Mouse (Mus musculus) forebrain, embryonic 14.5 days (tissue): ENCODE measurements around the gene Loxl4. TPM values are rescaled to one million over a fixed set of nuclear protein-coding genes. Genes with fewer than 3 reads are reported as not detected.

Source experiments
- ATAC-seq: fragments of 200-750 bp; cut with Nextera tagmentation; 2 replicates; pipeline ENCODE4 v1.8.0; 2017; ENCODE audit warnings: mild to moderate bottlenecking, moderate library complexity
- DNase-seq: peaks from one replicate; pipeline ENCODE4 v3.0.0-alpha.2; 2015; ENCODE audit warnings: low spot score
- H3K27ac ChIP-seq: fragments of 300-500 bp; sonication (generic); 2 replicates; pipeline ENCODE4 v1.5.1; 2014; ENCODE audit warnings: low read depth, mild to moderate bottlenecking, control low read depth, low read length, moderate library complexity
- H3K27me3 ChIP-seq: fragments of 300-500 bp; sonication (generic); replicated peaks from 2 replicates; pipeline ENCODE4 v1.6.1; 2014; ENCODE audit warnings: low read length, control low read depth, mixed read lengths; ENCODE audit not compliant: control insufficient read depth, insufficient read depth
- H3K36me3 ChIP-seq: fragments of 300-500 bp; sonication (generic); 2 replicates; pipeline ENCODE4 v1.6.1; 2014; ENCODE audit warnings: low read length, control low read depth; ENCODE audit not compliant: control insufficient read depth, insufficient read depth
- H3K4me1 ChIP-seq: fragments of 300-500 bp; sonication (generic); 2 replicates; pipeline ENCODE4 v1.6.1; 2014; ENCODE audit warnings: antibody characterized with exemption, low read length, control low read depth; ENCODE audit not compliant: control insufficient read depth, insufficient read depth
- H3K4me2 ChIP-seq: fragments of 300-500 bp; sonication (generic); 2 replicates; pipeline ENCODE4 v1.6.1; 2014; ENCODE audit warnings: mild to moderate bottlenecking, control low read depth, low read length
- H3K4me3 ChIP-seq: fragments of 300-500 bp; sonication (generic); 2 replicates; pipeline ENCODE4 v1.5.1; 2014; ENCODE audit warnings: low read depth, low read length, control low read depth
- H3K9ac ChIP-seq: fragments of 300-500 bp; sonication (generic); 2 replicates; pipeline ENCODE4 v1.6.1; 2014; ENCODE audit warnings: mild to moderate bottlenecking, low read length, control low read depth, moderate library complexity
- H3K9me3 ChIP-seq: fragments of 300-500 bp; sonication (generic); replicated peaks from 2 replicates; pipeline ENCODE4 v1.6.1; 2016; ENCODE audit warnings: low read length, control low read depth, mixed read lengths; ENCODE audit not compliant: control insufficient read depth
- WGBS: fragments of 180-500 bp; shearing (Covaris S2); extraction: QIAGEN DNeasy Blood & Tissue Kit; methylation state at CpG from one replicate; pipeline ENCODE4 v1.1.7; 2014; 5-methylcytosine and 5-hydroxymethylcytosine counted together
- polyA plus RNA-seq: library from polyadenylated mRNA; unstranded; fragments of >200 nt; fragmentation: Nextera tagmentation; extraction: Ambion mirVana; gene quantifications from 2 replicates; pipeline ENCODE4 v1.2.1, GENCODE M21; 2014

Loxl4 gene
- polyA plus RNA-seq, 1 experiment from 2014 or later = 0.13 TPM

DNA sequence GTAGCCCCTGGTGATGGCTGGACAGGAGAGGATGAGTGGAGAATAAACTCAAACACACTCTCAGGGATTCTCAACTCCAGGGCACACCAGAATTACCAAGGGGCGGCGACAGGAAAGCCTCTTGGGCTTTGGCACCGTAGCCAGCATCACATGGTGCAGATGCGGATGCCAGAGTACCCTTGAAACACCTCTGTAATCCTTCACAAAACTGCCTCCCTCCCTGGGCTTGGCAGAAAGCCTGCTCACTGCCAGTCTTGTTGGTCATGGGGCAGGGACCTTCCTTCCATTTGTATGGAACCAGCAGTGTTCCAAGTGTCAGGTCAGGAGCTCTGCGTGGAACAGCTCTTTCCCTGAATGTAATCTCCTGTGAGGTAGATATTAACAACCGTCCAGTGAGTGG, 15.5 kb upstream of the Loxl4 start:
- Histone ChIP-seq H3K4me2 (no peak overlapping the region), H3K4me1 (0 out of 2 replicates have a peak, but pooled peaks cover 3% of the 10 kb centered on the region), H3K4me3 (no peak overlapping the region), H3K36me3 (no peaks in the 10 kb centered on the region), H3K27ac (no peak overlapping the region), H3K9me3 (no peaks in the 10 kb centered on the region), H3K27me3 (no peaks in the 10 kb centered on the region), H3K9ac (no peak overlapping the region)
- DNase-seq = no peak
- 82% methylated on average over 6 of the region's 6 CpGs for WGBS
- ATAC-seq = no peak

- no peak overlapping the region for H3K4me2 ChIP-seq
- no peak overlapping the region for H3K27ac ChIP-seq
- ATAC-seq (no peak), DNase-seq (no peak)
- no peaks in the 10 kb centered on the region for H3K9me3 ChIP-seq
- 76% methylated on average over 7 of the region's 7 CpGs for WGBS
- H3K4me1 ChIP-seq = peaks cover 5% of the 10 kb centered on the region
- no peak overlapping the region for H3K4me3 ChIP-seq
- no peaks in the 10 kb centered on the region for H3K36me3 ChIP-seq
- no peak overlapping the region for H3K9ac ChIP-seq
- peaks cover 2% of the 10 kb centered on the region; the same call in 1 of the 2 replicates for H3K27me3 ChIP-seq
These were observed 1.1 kb upstream of the Loxl4 start for GRCm38 (mm10) chr19:42613647-42614225.

- Histone ChIP-seq H3K4me3 (peak overlapping the region; percentile 24; the same call in 1 of the 2 replicates), H3K4me2 (peak overlapping the region; percentile 57), H3K27me3 (peaks cover 2% of the 10 kb centered on the region; the same call in 1 of the 2 replicates), H3K36me3 (no peaks in the 10 kb centered on the region), H3K4me1 (peaks cover 5% of the 10 kb centered on the region), H3K27ac (no peak overlapping the region), H3K9ac (no peak overlapping the region), H3K9me3 (no peaks in the 10 kb centered on the region)
- 28% methylated on average over 7 of the region's 7 CpGs for WGBS
- DNase-seq (no peak), ATAC-seq (no peak)
These were observed 503 bp upstream of the Loxl4 start for GRCm38 (mm10) chr19:42613116-42613515.

GRCm38 (mm10) chr19:42611746-42612145, 867 bp downstream of the Loxl4 start:
- Histone ChIP-seq H3K27me3 (peaks cover 2% of the 10 kb centered on the region; the same call in 1 of the 2 replicates), H3K9me3 (no peaks in the 10 kb centered on the region), H3K36me3 (no peaks in the 10 kb centered on the region), H3K9ac (no peak overlapping the region), H3K4me3 (no peak overlapping the region), H3K27ac (no peak overlapping the region), H3K4me2 (no peak overlapping the region), H3K4me1 (peaks cover 5% of the 10 kb centered on the region)
- ATAC-seq (no peak), DNase-seq (no peak)
- WGBS = 79% methylated on average over 4 of the region's 4 CpGs

DNA sequence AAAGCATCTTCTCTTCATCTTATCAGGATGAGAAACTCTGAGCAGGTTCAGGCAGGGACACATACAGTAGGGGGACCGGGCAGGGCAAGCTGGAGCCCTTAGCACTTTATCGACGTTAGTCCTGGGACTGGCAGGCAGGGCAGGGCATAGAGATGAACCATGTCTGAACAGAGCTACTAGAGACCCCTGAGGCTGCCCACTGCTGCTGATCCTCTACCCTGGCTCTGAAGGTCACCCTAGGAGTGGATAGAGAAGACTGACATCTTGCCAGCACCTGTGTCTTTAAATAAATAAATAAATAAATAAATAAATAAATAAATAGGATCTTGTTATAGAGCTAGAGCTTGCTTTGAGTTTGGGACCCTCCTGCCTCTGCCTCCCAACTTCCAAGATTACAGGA, 2.9 kb downstream of the Loxl4 start:
- Histone ChIP-seq H3K4me1 (peaks cover 5% of the 10 kb centered on the region), H3K36me3 (no peaks in the 10 kb centered on the region), H3K27me3 (peaks cover 2% of the 10 kb centered on the region; the same call in 1 of the 2 replicates), H3K4me2 (no peak overlapping the region), H3K27ac (no peak overlapping the region), H3K4me3 (no peak overlapping the region), H3K9ac (no peak overlapping the region), H3K9me3 (no peaks in the 10 kb centered on the region)
- ATAC-seq (no peak), DNase-seq (no peak)
- 98% methylated on average over 3 of the region's 3 CpGs for WGBS

- H3K4me2 ChIP-seq = no peak overlapping the region
- no peak overlapping the region for H3K9ac ChIP-seq
- no peak overlapping the region for H3K27ac ChIP-seq
- H3K4me1 ChIP-seq = peaks cover 5% of the 10 kb centered on the region
- H3K4me3 ChIP-seq = no peak overlapping the region
- ATAC-seq (no peak), DNase-seq (no peak)
- no peaks in the 10 kb centered on the region for H3K9me3 ChIP-seq
- WGBS = 97% methylated on average over 5 of the region's 5 CpGs
- no peaks in the 10 kb centered on the region for H3K36me3 ChIP-seq
- 0 out of 2 replicates have a peak, but pooled peaks cover 2% of the 10 kb centered on the region for H3K27me3 ChIP-seq
These were observed 4.5 kb downstream of the Loxl4 start for GRCm38 (mm10) chr19:42608082-42608481.

DNA sequence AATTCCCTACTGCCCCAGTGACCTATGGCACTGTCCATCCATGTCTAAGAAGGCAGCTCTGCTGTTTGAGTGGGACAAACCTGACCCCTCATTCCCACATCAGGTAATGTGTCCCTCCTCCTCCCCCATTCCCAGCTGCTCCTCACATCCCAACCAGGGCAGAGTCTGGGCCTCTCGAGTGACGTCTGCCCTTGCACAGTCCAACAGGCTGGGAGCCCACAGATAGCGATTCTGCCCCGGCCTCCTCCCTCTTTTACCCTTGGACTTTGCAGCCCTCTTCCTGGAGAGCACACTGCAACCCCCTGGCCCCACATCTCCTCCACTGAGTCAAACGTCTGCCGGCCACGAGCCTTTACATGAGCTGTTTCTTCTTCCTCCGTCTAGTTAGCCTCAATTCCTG, 10.0 kb downstream of the Loxl4 start:
- no peaks in the 10 kb centered on the region for H3K36me3 ChIP-seq
- H3K4me3 ChIP-seq = no peak overlapping the region
- no peak overlapping the region for H3K9ac ChIP-seq
- 89% methylated on average over 8 of the region's 8 CpGs for WGBS
- no peaks in the 10 kb centered on the region for H3K27me3 ChIP-seq
- DNase-seq = no peak
- H3K9me3 ChIP-seq = no peaks in the 10 kb centered on the region
- no peak for ATAC-seq
- no peak overlapping the region for H3K27ac ChIP-seq
- no peaks in the 10 kb centered on the region for H3K4me1 ChIP-seq
- H3K4me2 ChIP-seq = no peak overlapping the region

GRCm38 (mm10) chr19:42602041-42602440, 10.6 kb downstream of the Loxl4 start:
- Histone ChIP-seq H3K27me3 (no peaks in the 10 kb centered on the region), H3K4me3 (no peak overlapping the region)
- no peak for ATAC-seq

GRCm38 (mm10) chr19:42601445-42601844, 11.2 kb downstream of the Loxl4 start:
- DNase-seq = no peak
- Histone ChIP-seq H3K4me2 (no peak overlapping the region), H3K27ac (no peak overlapping the region), H3K27me3 (no peaks in the 10 kb centered on the region), H3K9me3 (no peaks in the 10 kb centered on the region), H3K4me1 (no peaks in the 10 kb centered on the region), H3K36me3 (no peaks in the 10 kb centered on the region), H3K9ac (no peak overlapping the region), H3K4me3 (no peak overlapping the region)
- WGBS = 95% methylated on average over 2 of the region's 2 CpGs
- no peak for ATAC-seq

More at GRCm38 (mm10) chr19:42602041-42602440, 10.6 kb downstream of the Loxl4 start:
- DNase-seq = no peak
- no peaks in the 10 kb centered on the region for H3K4me1 ChIP-seq
- WGBS = 80% methylated on average over 8 of the region's 8 CpGs
- no peak overlapping the region for H3K27ac ChIP-seq
- no peak overlapping the region for H3K9ac ChIP-seq
- no peaks in the 10 kb centered on the region for H3K9me3 ChIP-seq
- H3K4me2 ChIP-seq = no peak overlapping the region
- H3K36me3 ChIP-seq = no peaks in the 10 kb centered on the region
